Mouse (Mus musculus): ENCODE measurements around the gene Txnip. TPM values are rescaled to one million over a fixed set of nuclear protein-coding genes. Genes with fewer than 3 reads are reported as not detected.
A peak's percentile ranks its signal among the peaks of the same experiment; 100 is the strongest.
"Not testable (repeated sequence)": the region's sequence is repeated elsewhere in the genome, so short reads cannot be mapped to it uniquely, and the experiment has no call there.

Gene Txnip
- polyA plus RNA-seq (2015; fragmentation: Nextera tagmentation; extraction: Ambion mirVana): 49.1 and 51.0 TPM in 2 replicates

- peak within 1 kb of the TSS; percentile 73 for H3K27ac ChIP-seq
- no peaks in the 10 kb centered on the region for H3K9me3 ChIP-seq (replicated peaks)
- peaks cover 22% of the 10 kb centered on the region for H3K36me3 ChIP-seq (ENCODE audit: poor library complexity, severe bottlenecking)
- peak; percentile 99 for ATAC-seq
- WGBS: under 1% methylated on average over 26 of the region's 26 CpGs
- H3K27me3 ChIP-seq: no peaks in the 10 kb centered on the region
- H3K9ac ChIP-seq: peak within 1 kb of the TSS; percentile 75
- peak within 1 kb of the TSS; percentile 57 for H3K4me3 ChIP-seq
- peak within 1 kb of the TSS; percentile 81 for H3K4me2 ChIP-seq
- H3K4me1 ChIP-seq: peaks cover 63% of the 10 kb centered on the region
Measured at GRCm38 (mm10) chr3:96557694-96558093, at the start of gene Txnip. TSS of gene Txnip (plus strand) at chr3:96557957.

- H3K9ac ChIP-seq; ATAC-seq; H3K4me2 ChIP-seq; H3K36me3 ChIP-seq (ENCODE audit: poor library complexity, severe bottlenecking); H3K4me3 ChIP-seq; H3K9me3 ChIP-seq (replicated peaks); H3K4me1 ChIP-seq; H3K27ac ChIP-seq; H3K27me3 ChIP-seq: not testable (repeated sequence)
- 90% methylated on average over 8 of the region's 9 CpGs for WGBS
Measured at GRCm38 (mm10) chr3:96507966-96508365, 49.8 kb upstream of the Txnip start.

- WGBS: 52% methylated on average over 5 of the region's 5 CpGs
Measured at GRCm38 (mm10) chr3:96520171-96520570, 37.6 kb upstream of the Txnip start.

GRCm38 (mm10) chr3:96522149-96522548 lies 35.6 kb upstream of the Txnip start:
- Histone ChIP-seq H3K27ac (no peak overlapping the region), H3K36me3 (ENCODE audit: poor library complexity, severe bottlenecking) (no peaks in the 10 kb centered on the region), H3K9me3 (replicated peaks) (no peaks in the 10 kb centered on the region), H3K9ac (no peak overlapping the region), H3K4me3 (no peak overlapping the region), H3K4me1 (peaks cover 5% of the 10 kb centered on the region), H3K4me2 (no peak overlapping the region), H3K27me3 (peaks cover 16% of the 10 kb centered on the region)
- WGBS: 58% methylated on average over 4 of the region's 4 CpGs
- no peak for ATAC-seq

More at GRCm38 (mm10) chr3:96520171-96520570, 37.6 kb upstream of the Txnip start:
- Histone ChIP-seq H3K9ac (no peak overlapping the region), H3K27ac (no peak overlapping the region), H3K4me3 (no peak overlapping the region), H3K36me3 (ENCODE audit: poor library complexity, severe bottlenecking) (no peaks in the 10 kb centered on the region), H3K4me1 (no peaks in the 10 kb centered on the region), H3K27me3 (peaks cover 3% of the 10 kb centered on the region; the same call in 1 of the 2 replicates), H3K9me3 (replicated peaks) (no peaks in the 10 kb centered on the region), H3K4me2 (no peak overlapping the region)
- no peak for ATAC-seq

GRCm38 (mm10) chr3:96524028-96524810 lies 33.5 kb upstream of the Txnip start:
- H3K9me3 ChIP-seq (replicated peaks): no peaks in the 10 kb centered on the region
- H3K4me2 ChIP-seq: no peak overlapping the region
- ATAC-seq: no peak
- no peak overlapping the region for H3K4me3 ChIP-seq
- peaks cover 37% of the 10 kb centered on the region for H3K27me3 ChIP-seq
- no peak overlapping the region for H3K27ac ChIP-seq
- 71% methylated on average over 12 of the region's 12 CpGs for WGBS
- H3K4me1 ChIP-seq: peaks cover 9% of the 10 kb centered on the region
- H3K36me3 ChIP-seq (ENCODE audit: poor library complexity, severe bottlenecking): no peaks in the 10 kb centered on the region
- H3K9ac ChIP-seq: no peak overlapping the region

- no peak within 1 kb of the TSS for H3K4me3 ChIP-seq
- H3K9me3 ChIP-seq (replicated peaks): no peaks in the 10 kb centered on the region
- WGBS: 86% methylated on average over 4 of the region's 4 CpGs
- H3K27ac ChIP-seq: no peak within 1 kb of the TSS
- no peak within 1 kb of the TSS for H3K4me2 ChIP-seq
- ATAC-seq: no peak
- peaks cover 9% of the 10 kb centered on the region for H3K4me1 ChIP-seq
- peaks cover 39% of the 10 kb centered on the region for H3K27me3 ChIP-seq
- no peaks in the 10 kb centered on the region for H3K36me3 ChIP-seq (ENCODE audit: poor library complexity, severe bottlenecking)
- no peak within 1 kb of the TSS for H3K9ac ChIP-seq
Measured at GRCm38 (mm10) chr3:96524914-96525313, 32.8 kb upstream of the Txnip start, which contains the start of gene Hfe2. TSS of gene Hfe2 (plus strand) at chr3:96525172.

- no peak for ATAC-seq
- Histone ChIP-seq H3K36me3 (ENCODE audit: poor library complexity, severe bottlenecking) (no peaks in the 10 kb centered on the region), H3K4me2 (no peak overlapping the region), H3K9ac (no peak overlapping the region), H3K4me3 (no peak overlapping the region), H3K4me1 (peaks cover 9% of the 10 kb centered on the region), H3K27ac (no peak overlapping the region), H3K9me3 (replicated peaks) (no peaks in the 10 kb centered on the region), H3K27me3 (peaks cover 42% of the 10 kb centered on the region)
- 67% methylated on average over 11 of the region's 11 CpGs for WGBS
Measured at GRCm38 (mm10) chr3:96526013-96526762, 31.6 kb upstream of the Txnip start.

- H3K9me3 ChIP-seq (replicated peaks): no peaks in the 10 kb centered on the region
- peak overlapping the region; percentile 60 for H3K9ac ChIP-seq
- 0 out of 2 replicates have a peak, but pooled peaks have one; percentile 27 for ATAC-seq
- WGBS: 6% methylated on average over 44 of the region's 44 CpGs
- H3K4me3 ChIP-seq: peak overlapping the region; percentile 42
- H3K36me3 ChIP-seq (ENCODE audit: poor library complexity, severe bottlenecking): no peaks in the 10 kb centered on the region
- peaks cover 42% of the 10 kb centered on the region for H3K27me3 ChIP-seq
- peaks cover 9% of the 10 kb centered on the region for H3K4me1 ChIP-seq
- H3K27ac ChIP-seq: no peak overlapping the region
- peak overlapping the region; percentile 81 for H3K4me2 ChIP-seq
Measured at GRCm38 (mm10) chr3:96526864-96527542, 30.8 kb upstream of the Txnip start.

- Histone ChIP-seq H3K9me3 (replicated peaks) (no peaks in the 10 kb centered on the region), H3K9ac (no peak overlapping the region), H3K27ac (no peak overlapping the region), H3K4me1 (peaks cover 9% of the 10 kb centered on the region), H3K27me3 (peaks cover 42% of the 10 kb centered on the region), H3K4me2 (no peak overlapping the region), H3K4me3 (no peak overlapping the region), H3K36me3 (ENCODE audit: poor library complexity, severe bottlenecking) (no peaks in the 10 kb centered on the region)
- no peak for ATAC-seq
- WGBS: 53% methylated on average over 9 of the region's 9 CpGs
Measured at GRCm38 (mm10) chr3:96528506-96528905, 29.3 kb upstream of the Txnip start.

- peaks cover 27% of the 10 kb centered on the region for H3K27me3 ChIP-seq
- H3K4me3 ChIP-seq: no peak overlapping the region
- no peak overlapping the region for H3K9ac ChIP-seq
- H3K9me3 ChIP-seq (replicated peaks): no peaks in the 10 kb centered on the region
- H3K27ac ChIP-seq: no peak overlapping the region
- WGBS: 72% methylated on average over 7 of the region's 7 CpGs
- no peak for ATAC-seq
- no peaks in the 10 kb centered on the region for H3K36me3 ChIP-seq (ENCODE audit: poor library complexity, severe bottlenecking)
- H3K4me2 ChIP-seq: no peak overlapping the region
- peaks cover 5% of the 10 kb centered on the region for H3K4me1 ChIP-seq
Measured at GRCm38 (mm10) chr3:96532050-96532449, 25.7 kb upstream of the Txnip start.

- Histone ChIP-seq H3K9ac (no peak overlapping the region), H3K27me3 (peaks cover 5% of the 10 kb centered on the region; the same call in 1 of the 2 replicates), H3K4me3 (no peak overlapping the region), H3K36me3 (ENCODE audit: poor library complexity, severe bottlenecking) (no peaks in the 10 kb centered on the region), H3K27ac (no peak overlapping the region), H3K4me1 (no peaks in the 10 kb centered on the region), H3K4me2 (no peak overlapping the region), H3K9me3 (replicated peaks) (no peaks in the 10 kb centered on the region)
- ATAC-seq: no peak
- 49% methylated on average over 2 of the region's 2 CpGs for WGBS
Measured at GRCm38 (mm10) chr3:96534300-96534699, 23.5 kb upstream of the Txnip start.

GRCm38 (mm10) chr3:96539316-96539715 lies 18.4 kb upstream of the Txnip start:
- ATAC-seq: no peak
- WGBS: 89% methylated on average over 2 of the region's 2 CpGs
- Histone ChIP-seq H3K9me3 (replicated peaks) (no peaks in the 10 kb centered on the region), H3K27ac (no peak overlapping the region), H3K4me1 (no peaks in the 10 kb centered on the region), H3K4me2 (no peak overlapping the region), H3K9ac (no peak overlapping the region), H3K36me3 (ENCODE audit: poor library complexity, severe bottlenecking) (no peaks in the 10 kb centered on the region), H3K4me3 (no peak overlapping the region), H3K27me3 (peaks cover 8% of the 10 kb centered on the region; the same call in 1 of the 2 replicates)
